Mouse (Mus musculus) erythroblast, embryonic 14.5 days (primary cell): ENCODE data around the gene Robo3. TPM values are rescaled to one million over a fixed set of nuclear protein-coding genes. Genes with fewer than 3 reads are reported as not detected.

Experiments
- H3K27me3 ChIP-seq: 2 replicates; pipeline ENCODE4 v1.6.1; 2012; ENCODE audit warnings: inconsistent platforms; ENCODE audit not compliant: control insufficient read depth
- H3K36me3 ChIP-seq: 2 replicates; pipeline ENCODE4 v1.6.1; 2012; ENCODE audit warnings: mild to moderate bottlenecking, inconsistent platforms; ENCODE audit not compliant: control insufficient read depth
- H3K4me1 ChIP-seq: 2 replicates; pipeline ENCODE4 v1.6.1; 2012; ENCODE audit warnings: inconsistent platforms; ENCODE audit not compliant: control insufficient read depth
- H3K4me3 ChIP-seq: replicated peaks from 2 replicates; pipeline ENCODE3; 2012; ENCODE audit warnings: moderate library complexity, mild to moderate bottlenecking, inconsistent platforms
- H3K9me3 ChIP-seq: 2 replicates; pipeline ENCODE4 v1.6.1; 2012; ENCODE audit warnings: low read length, inconsistent platforms, mixed read lengths; ENCODE audit not compliant: control insufficient read depth
- GATA1 ChIP-seq: IDR thresholded peaks from 2 replicates; pipeline ENCODE4 v1.6.1; 2012; ENCODE audit warnings: low read length, inconsistent platforms, mixed read lengths
- TAL1 ChIP-seq: IDR thresholded peaks from 3 replicates; pipeline ENCODE4 v1.6.1; 2012; ENCODE audit warnings: low read length, inconsistent platforms, mixed read lengths
- polyA plus RNA-seq: library from polyadenylated mRNA; stranded (reverse); fragments of >175 nt; gene quantifications from 2 replicates; pipeline ENCODE4 v1.2.3, GENCODE M21; 2012

Robo3 gene
- polyA plus RNA-seq, 1 experiment: 0.08 TPM

- TF ChIP-seq TAL1 (no peak), GATA1 (no peak)
Observed at GRCm38 (mm10) chr9:37433823-37434560, 946 bp upstream of the Robo3 start.

GRCm38 (mm10) chr9:37432026-37432666, 900 bp downstream of the Robo3 start:
- Histone ChIP-seq H3K27me3 (peaks cover 78% of the 10 kb centered on the region), H3K9me3 (no peaks in the 10 kb centered on the region), H3K36me3 (no peaks in the 10 kb centered on the region), H3K4me3 (no peak overlapping the region), H3K4me1 (no peaks in the 10 kb centered on the region)
- TF ChIP-seq TAL1 (no peak), GATA1 (no peak)

More at GRCm38 (mm10) chr9:37433823-37434560, 946 bp upstream of the Robo3 start:
- peaks cover 74% of the 10 kb centered on the region for H3K27me3 ChIP-seq
- H3K36me3 ChIP-seq: no peaks in the 10 kb centered on the region
- no peak overlapping the region for H3K4me3 ChIP-seq
- H3K9me3 ChIP-seq: no peaks in the 10 kb centered on the region
- H3K4me1 ChIP-seq: no peaks in the 10 kb centered on the region

- H3K36me3 ChIP-seq: no peaks in the 10 kb centered on the region
- H3K4me3 ChIP-seq: no peak overlapping the region
- H3K9me3 ChIP-seq: no peaks in the 10 kb centered on the region
- TF ChIP-seq GATA1 (no peak), TAL1 (no peak)
- H3K4me1 ChIP-seq: no peaks in the 10 kb centered on the region
- H3K27me3 ChIP-seq: peaks cover 73% of the 10 kb centered on the region
Observed at GRCm38 (mm10) chr9:37430582-37430981, 2.5 kb downstream of the Robo3 start.

GRCm38 (mm10) chr9:37429326-37429725, 3.7 kb downstream of the Robo3 start:
- no peak overlapping the region for H3K4me3 ChIP-seq
- peaks cover 61% of the 10 kb centered on the region for H3K27me3 ChIP-seq
- no peaks in the 10 kb centered on the region for H3K4me1 ChIP-seq
- TF ChIP-seq GATA1 (no peak), TAL1 (no peak)
- no peaks in the 10 kb centered on the region for H3K36me3 ChIP-seq
- no peaks in the 10 kb centered on the region for H3K9me3 ChIP-seq

- H3K4me1 ChIP-seq: peaks cover 8% of the 10 kb centered on the region
- no peaks in the 10 kb centered on the region for H3K36me3 ChIP-seq
- no peaks in the 10 kb centered on the region for H3K9me3 ChIP-seq
- H3K27me3 ChIP-seq: no peaks in the 10 kb centered on the region; the same call in 1 of the 2 replicates
- no peak overlapping the region for H3K4me3 ChIP-seq
- TF ChIP-seq GATA1 (no peak), TAL1 (no peak)
Observed at GRCm38 (mm10) chr9:37421239-37421638, 11.8 kb downstream of the Robo3 start.

- no peaks in the 10 kb centered on the region for H3K36me3 ChIP-seq
- H3K4me3 ChIP-seq: peak overlapping the region; percentile 19
- peaks cover 8% of the 10 kb centered on the region for H3K4me1 ChIP-seq
- H3K9me3 ChIP-seq: no peaks in the 10 kb centered on the region
- no peak for TF ChIP-seq TAL1
- no peak for TF ChIP-seq GATA1
- H3K27me3 ChIP-seq: no peaks in the 10 kb centered on the region; the same call in 1 of the 2 replicates
Observed at GRCm38 (mm10) chr9:37420676-37421075, 12.4 kb downstream of the Robo3 start.

GRCm38 (mm10) chr9:37418791-37419190, 14.3 kb downstream of the Robo3 start:
- Histone ChIP-seq H3K36me3 (no peaks in the 10 kb centered on the region), H3K4me1 (peaks cover 8% of the 10 kb centered on the region)
- TF ChIP-seq GATA1 (no peak), TAL1 (no peak)

GRCm38 (mm10) chr9:37414666-37415065, 18.4 kb downstream of the Robo3 start:
- Histone ChIP-seq H3K4me3 (no peak overlapping the region), H3K27me3 (no peaks in the 10 kb centered on the region), H3K9me3 (no peaks in the 10 kb centered on the region), H3K36me3 (no peaks in the 10 kb centered on the region), H3K4me1 (no peaks in the 10 kb centered on the region)
- no peak for TF ChIP-seq TAL1
- no peak for TF ChIP-seq GATA1

More at GRCm38 (mm10) chr9:37418791-37419190, 14.3 kb downstream of the Robo3 start:
- no peaks in the 10 kb centered on the region for H3K9me3 ChIP-seq
- no peaks in the 10 kb centered on the region; the same call in 1 of the 2 replicates for H3K27me3 ChIP-seq
- H3K4me3 ChIP-seq: no peak overlapping the region

GRCm38 (mm10) chr9:37412989-37413388, 20.1 kb downstream of the Robo3 start:
- no peaks in the 10 kb centered on the region; the same call in 1 of the 2 replicates for H3K27me3 ChIP-seq
- H3K9me3 ChIP-seq: no peaks in the 10 kb centered on the region
- no peaks in the 10 kb centered on the region for H3K4me1 ChIP-seq
- TF ChIP-seq GATA1 (no peak), TAL1 (no peak)
- H3K4me3 ChIP-seq: no peak overlapping the region
- H3K36me3 ChIP-seq: no peaks in the 10 kb centered on the region
